Comparison of ENCODE assay signal across 8 mouse cellular contexts in the genomic region with DNA sequence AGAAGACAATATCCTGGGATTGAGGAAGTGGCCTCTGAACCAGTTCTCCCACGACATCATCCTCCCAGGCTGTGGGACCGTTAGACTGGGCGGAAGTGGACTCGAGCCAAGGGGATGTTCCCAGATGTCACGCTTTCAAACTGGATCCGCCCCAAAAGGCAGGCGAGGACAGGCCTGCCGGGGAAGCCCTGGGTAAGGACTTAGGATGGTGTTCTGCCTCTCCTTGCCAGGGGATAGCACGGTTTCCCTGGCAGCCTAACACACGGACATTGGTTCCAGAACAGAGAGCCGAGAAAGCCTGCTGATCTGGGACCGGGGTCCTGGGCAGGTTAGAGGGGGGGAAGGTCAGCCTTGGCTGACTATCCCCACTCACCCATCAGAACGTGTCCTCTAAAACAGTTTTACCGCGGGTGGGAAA. TPM values are rescaled to one million over a fixed set of nuclear protein-coding genes. Genes with fewer than 3 reads are reported as not detected.
DNase-seq lines count a peak whose midpoint lies in the region; ATAC-seq lines count a peak whose summit lies in the region.

No protein-coding gene starts in this region.

- WGBS in intestine, embryonic 14.5 days = 2% methylated on average over 15 of the region's 15 CpGs
- 6% methylated on average over 7 of the region's 15 CpGs for WGBS in macrophage (ENCODE audit: missing documents)

- H3K4me2 ChIP-seq in intestine, embryonic 14.5 days (ENCODE audit: low read length) = peak overlapping the region; percentile 91

- H3K4me3 ChIP-seq in intestine, embryonic 14.5 days (ENCODE audit: low read depth, low read length) = peak overlapping the region; percentile 53
- H3K4me3 ChIP-seq in macrophage (ENCODE audit: inconsistent target) = peak overlapping the region; percentile 74

- DNase-seq in adrenal gland, postnatal 14 days = peak; percentile 94
- DNase-seq in gastrocnemius, postnatal 36 days = peak; percentile 84 to 91
- DNase-seq in intestine, embryonic 14.5 days (ENCODE audit: low spot score) = peak; percentile 81
- peak; percentile 60 for DNase-seq in left cerebral cortex, postnatal 25 days (ENCODE audit: low spot score in 2 of 2)
- peak; percentile 85 for DNase-seq in retina, postnatal 1 day

- H3K27ac ChIP-seq in intestine, embryonic 14.5 days (ENCODE audit: low read depth) = peak overlapping the region; percentile 95
- H3K27ac ChIP-seq in macrophage = peak overlapping the region; percentile 76

- H3K9ac ChIP-seq in intestine, embryonic 14.5 days (ENCODE audit: low read length) = peak overlapping the region; percentile 94

- H3K36me3 ChIP-seq in intestine, embryonic 14.5 days (ENCODE audit: control insufficient read depth, insufficient read depth, low read length) = peaks cover 12% of the 10 kb centered on the region
- no peaks in the 10 kb centered on the region for H3K36me3 ChIP-seq in macrophage (ENCODE audit: inconsistent target)

- H3K27me3 ChIP-seq in intestine, embryonic 14.5 days (replicated peaks; ENCODE audit: control insufficient read depth, insufficient read depth, low read length) = no peaks in the 10 kb centered on the region

- ATAC-seq in common myeloid progenitor, adult 5-6 weeks (replicated peaks; ENCODE audit: low read depth, poor library complexity, severe bottlenecking) = peak; percentile 51
- ATAC-seq in intestine, embryonic 14.5 days (replicated peaks; ENCODE audit: low FRiP score, low TSS enrichment, low read depth) = no peak
- ATAC-seq in inflammation-experienced regulatory T-cells, adult 6 months = no peak

- no peaks in the 10 kb centered on the region for H3K9me3 ChIP-seq in intestine, embryonic 14.5 days (ENCODE audit: control insufficient read depth, low read length)

- H3K4me1 ChIP-seq in intestine, embryonic 14.5 days (replicated peaks; ENCODE audit: control insufficient read depth, insufficient read depth, low read length) = peaks cover 53% of the 10 kb centered on the region

- peaks cover 55% of the 10 kb centered on the region for H3K79me2 ChIP-seq in macrophage (ENCODE audit: inconsistent target)

- intact Hi-C loops in gastrocnemius, postnatal 36 days (cut with DNase I) = no loop called here
- intact Hi-C loops in left cerebral cortex, postnatal 25 days (cut with DNase I) = loop anchor here (5.0 kb wide), 1 partner anchor 35 kb away; no protein-coding TSS in a partner anchor

RNA-seq across cellular contexts. Expression of gene Soga1, which starts 1.4 kb away (rescaled TPM):
- 31.9 and 33.5 TPM in 2 replicates for total RNA-seq in adrenal gland, postnatal 14 days (2021)
- 5.6 and 7.0 TPM in 2 replicates for total RNA-seq in common myeloid progenitor, adult 5-6 weeks (2017)
- total RNA-seq in gastrocnemius, postnatal 36 days (2021) = 1 to 10 TPM; 3.9 to 4.1 TPM
- 4.7 and 6.1 TPM in 2 replicates for polyA plus RNA-seq in intestine, embryonic 14.5 days (2014; fragmentation: Nextera tagmentation; extraction: Ambion mirVana)
- 10 to 100 TPM; 19.8 to 24.6 TPM for total RNA-seq in left cerebral cortex, postnatal 25 days (2021)
- total RNA-seq in macrophage (2018; cell fraction: chromatin; rRNA removed) = 100 to 1,000 TPM in 1 of 26 experiments, 10 to 100 TPM in 25; 12.2 to 152 (median 35.2) TPM
- total RNA-seq in macrophage (2018; cell fraction: cytosol; rRNA removed) = 10 to 100 TPM in 14 of 26 experiments, 1 to 10 TPM in 12; 5.1 to 30.7 (median 12.8) TPM
- total RNA-seq in macrophage (2018; cell fraction: nucleus; rRNA removed) = 10 to 100 TPM in 25 of 26 experiments, 1 to 10 TPM in 1; 10.0 to 61.1 (median 26.6) TPM
- polyA plus RNA-seq in macrophage (2018) = 8.1 to 15.4 TPM (median 10.2 TPM) in 3 replicates
- under 1 TPM in 1 of 3 experiments, not detected in 2; 0.17 TPM for polyA plus RNA-seq in inflammation-experienced regulatory T-cells, adult 6 months (2017; shearing (Covaris generic))

RNA-seq across cellular contexts. Expression of gene Tldc2, which starts 9.2 kb away (rescaled TPM):
- total RNA-seq in adrenal gland, postnatal 14 days (2021) = not detected in 2 replicates
- total RNA-seq in common myeloid progenitor, adult 5-6 weeks (2017) = not detected in 2 replicates
- not detected for total RNA-seq in gastrocnemius, postnatal 36 days (2021)
- polyA plus RNA-seq in intestine, embryonic 14.5 days (2014; fragmentation: Nextera tagmentation; extraction: Ambion mirVana) = not detected in 2 replicates
- not detected for total RNA-seq in left cerebral cortex, postnatal 25 days (2021)
- 1 to 10 TPM in 2 of 26 experiments, not detected in 24; 1.6 to 2.6 TPM for total RNA-seq in macrophage (2018; cell fraction: chromatin; rRNA removed)
- total RNA-seq in macrophage (2018; cell fraction: cytosol; rRNA removed) = not detected
- total RNA-seq in macrophage (2018; cell fraction: nucleus; rRNA removed) = not detected
- polyA plus RNA-seq in macrophage (2018) = not detected in 3 replicates
- polyA plus RNA-seq in inflammation-experienced regulatory T-cells, adult 6 months (2017; shearing (Covaris generic)) = not detected

RNA-seq across cellular contexts. Expression of gene Samhd1, which starts 57.4 kb away (rescaled TPM):
- total RNA-seq in adrenal gland, postnatal 14 days (2021) = 26.4 and 49.8 TPM in 2 replicates
- total RNA-seq in common myeloid progenitor, adult 5-6 weeks (2017) = 52.4 and 82.3 TPM in 2 replicates
- 10 to 100 TPM; 12.9 to 13.2 TPM for total RNA-seq in gastrocnemius, postnatal 36 days (2021)
- polyA plus RNA-seq in intestine, embryonic 14.5 days (2014; fragmentation: Nextera tagmentation; extraction: Ambion mirVana) = 28.1 and 28.7 TPM in 2 replicates
- total RNA-seq in left cerebral cortex, postnatal 25 days (2021) = 10 to 100 TPM; 11.6 to 12.4 TPM
- 1,000 to 10,000 TPM in 14 of 26 experiments, 100 to 1,000 TPM in 12; 128 to 4,072 (median 1,137) TPM for total RNA-seq in macrophage (2018; cell fraction: chromatin; rRNA removed)
- 1,000 to 10,000 TPM in 12 of 26 experiments, 100 to 1,000 TPM in 14; 356 to 1,418 (median 770) TPM for total RNA-seq in macrophage (2018; cell fraction: cytosol; rRNA removed)
- 1,000 to 10,000 TPM in 13 of 26 experiments, 100 to 1,000 TPM in 13; 181 to 3,071 (median 1,067) TPM for total RNA-seq in macrophage (2018; cell fraction: nucleus; rRNA removed)
- polyA plus RNA-seq in macrophage (2018) = 206 to 608 TPM (median 460 TPM) in 3 replicates
- polyA plus RNA-seq in inflammation-experienced regulatory T-cells, adult 6 months (2017; shearing (Covaris generic)) = 100 to 1,000 TPM; 383 to 537 (median 471) TPM
